Mouse (Mus musculus): Measurements from ENCODE around the gene Usp3.

Gene Usp3

DNA sequence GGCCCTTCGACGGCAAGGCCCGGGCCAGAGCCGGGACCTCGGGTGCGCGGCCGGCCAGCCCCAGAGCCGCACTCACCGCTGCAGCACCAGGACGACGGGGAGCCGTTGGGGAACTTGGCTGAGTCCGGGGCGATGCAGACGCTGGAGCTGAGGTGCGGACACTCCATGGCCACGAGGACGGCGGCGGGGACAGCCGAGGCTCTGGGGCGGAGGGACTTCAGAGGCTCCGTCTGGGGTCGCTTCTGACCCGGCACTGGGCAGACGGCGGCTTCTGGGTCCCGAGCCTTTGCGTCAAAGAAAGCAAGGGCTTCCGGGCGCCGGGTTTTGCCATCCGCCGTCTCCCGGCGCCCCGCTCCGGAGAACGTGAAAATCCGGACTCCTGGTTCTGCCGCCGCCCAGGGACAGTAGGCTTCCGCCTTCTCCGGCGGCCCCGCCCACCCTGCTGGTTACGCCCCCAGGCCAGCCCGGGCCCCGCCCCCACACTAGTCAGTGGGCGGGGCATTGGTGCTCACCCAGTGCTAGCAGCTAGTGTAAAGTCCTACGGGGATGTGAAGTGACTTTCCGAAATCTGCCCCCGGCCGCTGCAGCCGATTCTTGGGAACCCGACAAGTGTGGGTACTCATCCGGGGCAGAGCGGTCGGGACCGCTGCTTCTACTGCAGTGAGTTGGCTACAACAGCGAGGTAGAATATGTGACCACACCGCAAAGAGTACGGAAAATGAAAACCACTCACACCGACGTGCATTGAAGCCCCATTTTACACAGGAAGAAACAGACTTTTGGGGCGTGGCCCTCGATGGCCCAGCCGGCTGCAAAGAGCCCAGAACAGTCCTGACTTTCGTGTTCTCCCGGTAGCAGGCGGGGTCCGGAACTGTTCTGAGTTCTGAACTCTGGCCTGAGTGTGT lies at the start of gene Usp3:
Gene Usp3, minus strand, starts transcription at position 435 of the 905 bp plus-strand sequence.
- peak; percentile 99 for DNase-seq

DNA sequence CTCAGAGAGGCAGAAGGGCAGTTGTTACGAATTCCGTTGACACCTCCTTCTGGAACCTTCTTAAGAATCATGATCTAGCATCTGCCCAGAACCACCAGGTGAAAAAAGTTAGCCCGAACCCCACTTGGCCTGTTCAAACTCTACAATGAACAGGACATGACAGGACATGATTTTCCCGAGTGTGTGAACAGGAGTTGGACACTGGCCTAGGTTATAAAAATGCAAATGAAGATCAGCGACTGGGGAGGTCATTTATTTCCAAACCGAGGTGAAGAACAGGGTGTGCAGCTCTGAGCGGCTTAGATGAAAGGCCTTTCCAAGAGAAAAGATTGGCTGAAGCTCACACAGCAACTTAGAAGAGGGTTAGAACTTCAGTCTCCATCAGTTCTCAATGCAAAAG lies 47.5 kb upstream of the Usp3 start:
- DNase-seq, result no peak

DNA sequence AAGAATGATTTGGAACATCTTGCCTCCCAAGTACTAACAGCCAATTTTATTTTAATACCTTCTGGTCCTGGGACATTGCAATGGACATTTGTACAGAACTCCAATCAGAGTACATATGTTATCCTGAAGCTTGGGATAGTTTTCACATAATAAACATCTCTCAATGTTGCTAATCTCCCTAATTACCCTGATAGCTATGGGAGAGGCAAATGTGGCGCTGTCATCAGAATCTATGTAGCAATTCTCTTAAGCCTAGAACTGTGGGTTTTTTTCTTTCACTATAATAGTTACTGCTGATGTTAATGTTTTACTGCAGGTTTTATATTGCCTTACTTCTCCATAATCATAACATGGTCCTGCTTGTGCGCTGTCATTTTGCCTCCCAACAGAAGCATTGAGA lies 46.7 kb upstream of the Usp3 start:
- DNase-seq, result no peak

DNA sequence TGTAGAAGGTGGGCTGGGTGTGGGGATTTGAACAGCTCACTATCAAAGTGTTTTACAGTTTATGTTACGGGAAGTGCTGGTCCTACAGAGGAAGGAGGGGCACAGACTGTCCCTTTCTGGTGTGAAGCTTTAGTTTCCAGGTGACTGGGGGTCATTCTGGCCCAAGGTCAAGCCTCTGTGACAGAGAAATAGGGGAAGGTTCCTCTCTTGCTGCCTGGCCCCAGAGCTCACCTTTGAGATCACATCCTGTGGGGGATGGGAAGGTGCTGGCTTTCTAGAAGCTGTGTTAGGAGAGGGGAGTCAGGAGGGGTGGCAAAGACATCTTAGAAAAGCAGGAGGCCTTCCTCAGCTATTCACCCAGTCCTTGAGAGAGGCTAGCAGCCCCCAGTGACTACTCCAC lies 39.5 kb upstream of the Usp3 start:
- DNase-seq, result no peak

- no peak for DNase-seq
These were observed 38.0 kb upstream of the Usp3 start for GRCm38 (mm10) chr9:66630931-66631330.

- peak; percentile 75 for DNase-seq
These were observed 33.7 kb upstream of the Usp3 start for GRCm38 (mm10) chr9:66626661-66627060.

GRCm38 (mm10) chr9:66625974-66626530 lies 33.1 kb upstream of the Usp3 start:
- DNase-seq, result no peak

DNA sequence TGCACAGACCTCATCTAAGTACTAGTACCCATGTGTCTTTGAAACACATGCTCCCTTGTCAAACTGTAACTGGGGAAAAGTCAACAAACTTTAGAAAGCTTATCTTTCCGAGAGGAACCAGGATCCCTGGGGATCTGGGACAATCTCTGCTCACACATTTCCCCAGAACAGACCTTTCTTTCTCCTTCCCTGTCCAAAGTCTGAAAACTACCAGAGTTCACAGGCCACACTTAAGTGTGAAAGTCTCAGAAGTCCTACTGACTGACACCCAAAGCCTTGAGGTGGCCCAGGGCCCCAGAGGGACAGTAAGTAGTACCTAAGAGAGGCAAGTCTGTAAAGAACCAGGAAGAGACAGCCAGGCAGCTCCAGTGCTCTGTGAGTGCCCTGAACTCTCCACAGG lies 31.9 kb upstream of the Usp3 start:
- no peak for DNase-seq

GRCm38 (mm10) chr9:66623627-66624026 lies 30.7 kb upstream of the Usp3 start:
- no peak for DNase-seq

DNA sequence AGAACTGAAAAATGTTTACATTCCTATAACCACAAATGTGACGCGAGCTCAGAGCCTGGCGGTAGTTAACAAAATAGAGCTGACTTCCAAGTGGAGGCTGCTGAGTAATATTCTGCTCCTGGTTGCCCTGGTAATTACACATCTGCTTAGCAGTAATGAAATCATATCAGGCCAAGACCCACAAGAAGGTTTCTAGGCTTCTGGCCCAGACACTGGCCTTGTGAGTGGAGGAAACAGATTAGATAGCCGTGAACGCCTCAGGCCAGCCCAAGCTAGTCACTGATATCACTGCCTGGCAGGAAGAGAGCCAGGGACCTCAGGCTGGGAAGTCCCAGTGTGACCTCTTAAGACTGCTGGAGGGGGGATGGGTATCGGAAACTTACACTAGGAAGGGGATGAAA lies 27.6 kb upstream of the Usp3 start:
- peak; percentile 80 for DNase-seq

DNA sequence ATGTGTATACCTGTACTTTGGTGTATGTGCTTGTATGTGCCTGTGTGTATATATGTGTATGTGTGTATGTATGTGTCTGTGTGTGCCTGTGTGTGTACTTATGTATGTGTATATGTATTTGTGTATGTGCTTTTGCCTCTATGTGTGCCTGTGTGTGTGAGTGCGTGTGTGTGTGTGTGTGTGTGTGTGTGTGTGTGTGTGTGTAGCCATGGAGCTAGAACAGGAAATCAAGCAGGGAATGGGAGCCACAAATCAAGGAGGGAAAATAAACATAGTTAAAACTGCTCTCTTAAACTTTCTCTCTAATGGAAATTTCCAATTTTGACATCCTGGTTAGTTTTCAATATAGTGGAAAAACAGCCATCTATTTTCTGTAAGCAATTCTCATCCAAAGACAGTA lies 27.1 kb upstream of the Usp3 start:
- peak; percentile 57 for DNase-seq

- no peak for DNase-seq
These were observed 24.9 kb upstream of the Usp3 start for GRCm38 (mm10) chr9:66617812-66618211.

DNA sequence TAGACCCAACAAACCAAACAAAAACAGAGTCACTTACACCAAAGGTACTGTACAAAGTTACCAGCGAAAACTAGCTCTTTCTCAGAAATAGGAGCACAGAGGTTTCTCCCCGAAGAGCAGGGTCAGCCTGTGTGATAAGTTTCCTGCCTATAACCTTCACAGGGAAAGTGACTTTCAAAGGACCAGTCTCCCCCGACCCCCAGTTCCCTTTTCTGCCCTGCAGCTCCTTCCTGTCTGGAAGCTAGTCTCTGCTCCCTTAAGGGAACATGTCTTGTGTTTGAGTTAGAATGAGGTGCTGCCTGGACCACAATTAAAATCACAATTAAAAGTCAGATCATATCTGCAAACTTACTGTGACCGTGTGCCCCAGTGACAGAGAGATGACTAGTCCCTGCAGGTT lies 23.9 kb upstream of the Usp3 start:
- no peak for DNase-seq

DNA sequence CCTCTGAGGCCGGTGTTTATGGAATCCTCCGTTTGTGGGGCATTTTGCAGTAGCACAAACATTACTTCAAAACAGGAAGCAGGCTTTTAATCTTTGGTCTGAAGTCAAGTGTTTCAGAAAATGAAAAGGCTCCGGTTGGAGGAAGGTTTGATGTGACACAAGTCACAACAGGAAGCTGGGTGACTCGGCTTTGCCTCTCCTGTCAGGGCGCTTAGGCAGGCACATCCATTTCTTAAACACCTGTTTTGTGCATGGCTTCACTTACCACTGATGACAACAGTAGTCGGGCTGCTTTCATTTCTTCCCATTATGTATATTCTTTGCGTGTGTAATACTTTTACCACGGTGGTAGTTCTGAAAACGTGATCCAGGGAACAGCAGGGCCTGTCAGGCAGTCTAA lies 22.2 kb upstream of the Usp3 start:
- DNase-seq, result no peak

- DNase-seq, result no peak
These were observed 21.6 kb upstream of the Usp3 start for GRCm38 (mm10) chr9:66614547-66614946.

DNA sequence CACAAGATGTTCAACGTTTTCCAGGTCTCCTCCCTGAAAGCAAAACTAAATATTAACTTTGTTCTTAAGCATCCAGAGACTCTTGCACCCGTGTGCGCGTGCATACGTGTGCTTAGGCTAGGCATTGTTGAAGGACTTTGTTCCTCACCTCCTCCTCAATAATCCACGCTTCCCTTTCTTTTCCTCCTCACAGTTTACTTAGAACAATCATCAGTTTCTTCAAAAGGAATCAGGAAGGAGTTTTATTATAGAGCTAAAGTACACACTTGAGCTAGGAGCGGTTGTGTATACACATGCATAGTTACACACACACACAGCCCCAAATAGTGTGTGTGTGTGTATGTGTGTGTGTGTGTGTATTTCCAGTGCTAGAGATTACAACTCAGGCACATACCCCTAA lies 20.7 kb upstream of the Usp3 start:
- DNase-seq, result no peak

DNA sequence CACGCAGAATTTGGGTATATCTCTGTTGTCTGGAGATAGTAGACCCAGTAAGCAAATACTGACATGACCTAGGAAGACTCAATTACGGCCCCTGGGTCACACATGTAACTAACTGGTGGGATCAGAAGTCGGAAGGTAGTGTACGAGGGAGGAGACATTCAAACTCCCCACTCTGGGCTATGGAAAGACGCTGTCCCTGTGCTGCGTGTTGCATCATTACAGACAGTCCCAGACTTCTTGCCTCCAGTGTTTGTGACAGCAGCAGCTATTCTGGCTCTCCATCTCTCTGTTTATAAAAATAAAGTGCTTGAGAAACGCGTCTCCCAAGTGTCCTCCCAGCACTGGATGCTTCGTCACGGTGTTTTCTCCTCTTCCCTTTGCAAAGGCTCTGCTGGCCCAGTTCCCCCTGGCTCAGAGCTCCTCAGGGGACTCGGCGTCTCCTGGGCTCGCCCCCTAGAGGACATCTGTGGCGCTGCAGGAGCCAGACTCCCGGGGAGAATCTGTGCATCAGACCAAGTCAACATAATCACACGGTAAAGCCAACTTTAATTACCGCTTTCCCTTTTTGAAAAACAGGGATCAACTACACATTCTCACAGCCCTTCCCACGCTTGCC lies 18.6 kb upstream of the Usp3 start:
- peak; percentile 94 for DNase-seq

GRCm38 (mm10) chr9:66608817-66609345 lies 15.9 kb upstream of the Usp3 start:
- no peak for DNase-seq

DNA sequence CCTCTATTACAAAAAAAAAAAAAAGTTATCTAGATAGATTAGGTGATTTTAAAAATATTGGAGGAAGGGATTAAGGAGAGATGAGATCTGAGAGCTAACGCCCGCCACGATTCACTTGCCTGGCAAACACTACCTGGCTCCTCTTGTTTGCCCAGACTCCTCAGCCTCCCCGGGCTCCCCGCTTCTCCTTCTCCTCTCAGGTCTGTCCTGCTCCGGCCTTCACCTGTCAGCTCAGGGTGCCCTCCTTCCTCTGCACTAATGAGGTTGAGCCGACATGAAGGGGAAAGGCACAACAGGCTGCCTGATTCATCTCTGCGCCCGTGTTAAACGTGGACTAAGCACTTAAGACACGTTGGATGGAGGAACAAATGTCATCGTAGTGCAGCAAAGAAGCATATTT lies 13.9 kb upstream of the Usp3 start:
- no peak for DNase-seq

- DNase-seq, result peak; percentile 76
These were observed 13.2 kb upstream of the Usp3 start for GRCm38 (mm10) chr9:66605876-66606750.

DNA sequence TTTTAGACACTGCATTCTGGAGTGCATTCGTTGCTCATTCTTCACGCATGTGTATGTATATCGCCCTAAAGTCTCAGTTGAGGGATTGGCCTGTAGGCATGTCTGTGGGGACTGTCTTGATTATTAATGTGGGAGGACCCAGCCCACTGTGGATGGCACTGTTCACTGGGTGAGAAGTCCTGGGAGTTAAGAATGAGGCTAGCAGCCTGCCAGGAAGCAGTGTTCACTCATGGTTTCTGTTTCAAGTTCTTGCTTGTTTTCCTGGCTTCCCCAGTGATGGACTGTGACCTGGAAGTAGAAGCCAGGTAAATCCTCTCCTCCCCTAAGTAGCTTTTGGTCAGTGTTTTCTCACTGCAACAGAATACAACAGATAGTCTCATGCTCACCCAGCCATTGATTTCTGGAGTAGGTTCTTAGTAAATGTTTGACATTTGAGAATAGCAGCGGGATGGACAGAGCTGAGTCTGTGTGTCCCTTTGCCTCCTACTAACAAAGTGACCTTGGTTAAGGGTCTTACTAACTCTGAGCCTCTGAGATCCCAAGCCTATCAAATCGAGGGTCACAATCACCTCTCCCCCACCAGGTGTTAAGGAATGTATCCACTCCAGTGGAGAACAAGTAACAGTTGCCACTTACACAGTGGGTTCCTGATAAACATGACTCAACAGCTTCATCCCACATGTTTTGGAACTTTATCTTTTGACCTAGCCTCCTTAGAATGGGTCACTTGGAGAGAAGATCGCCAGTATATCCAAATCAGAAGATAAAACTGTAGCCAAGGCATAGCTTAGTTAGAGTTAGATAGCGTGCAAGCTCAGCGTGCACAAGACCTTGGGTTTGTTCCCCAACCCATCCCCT lies 11.6 kb upstream of the Usp3 start:
- no peak for DNase-seq

- DNase-seq, result no peak
These were observed 11.0 kb upstream of the Usp3 start for GRCm38 (mm10) chr9:66603907-66604306.

Data from kidney, postnatal 10 days (tissue).